Mouse (Mus musculus): ENCODE results near the gene Abca7.

Gene Abca7

GRCm38 (mm10) chr10:79991548-79991947 is 4.7 kb upstream of the Abca7 start:
- no peak for DNase-seq (ENCODE audit: low spot score in 2 of 2)

DNA sequence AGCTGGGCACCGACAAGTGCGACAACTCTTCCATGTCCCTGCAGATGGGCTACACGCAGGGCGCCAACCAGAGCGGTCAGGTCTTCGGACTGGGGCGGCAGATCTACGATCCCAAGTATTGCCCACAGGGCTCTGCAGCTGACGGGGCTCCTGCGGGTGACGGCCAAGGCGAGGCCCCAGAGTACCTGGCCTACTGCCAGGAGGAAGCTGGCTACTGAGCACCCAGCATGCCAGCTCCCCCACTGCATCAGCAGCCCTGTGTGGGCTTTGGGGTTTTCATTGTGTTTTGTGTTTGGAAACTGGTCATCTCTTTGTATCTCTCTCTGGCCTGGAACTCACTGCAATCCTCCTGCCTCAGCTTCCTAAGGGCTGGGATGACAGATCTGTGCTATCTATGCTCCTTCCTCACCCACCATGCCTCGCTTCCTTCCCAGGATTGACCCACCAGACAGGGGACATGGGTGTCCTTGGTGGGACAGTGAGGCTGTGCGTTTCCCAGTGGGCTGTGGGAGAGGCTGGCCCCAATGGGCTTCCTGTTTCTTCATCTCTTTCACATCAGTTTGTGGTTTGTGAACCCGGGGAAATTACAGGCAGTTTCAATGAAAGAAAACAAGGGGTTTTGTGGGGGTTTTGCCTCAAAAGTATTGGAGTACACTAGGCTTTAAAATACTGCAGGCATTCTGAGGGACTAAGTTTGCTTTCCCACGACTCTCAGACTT is 1.7 kb upstream of the Abca7 start:
- peak; percentile 50 to 55 for DNase-seq (ENCODE audit: low spot score in 2 of 2)

DNA sequence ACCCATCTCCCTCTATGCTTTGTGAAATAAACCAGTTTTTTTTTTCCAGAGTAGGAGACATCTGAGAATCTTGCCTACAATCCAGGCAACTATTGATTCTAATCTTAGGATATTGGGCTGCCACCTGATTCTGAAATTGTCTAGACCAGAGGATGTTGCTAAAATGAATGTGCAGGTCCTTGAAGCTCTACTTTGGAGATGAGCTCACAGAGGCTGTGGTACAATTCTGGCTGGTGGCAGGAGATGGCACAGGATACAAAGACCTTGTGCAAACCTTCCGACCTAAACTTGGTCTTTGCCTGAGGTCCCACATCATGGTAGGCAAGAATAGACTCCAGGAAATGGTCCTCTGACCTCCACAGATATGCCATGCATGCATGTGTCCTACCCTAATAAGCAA is 658 bp upstream of the Abca7 start:
- no peak for DNase-seq (ENCODE audit: low spot score in 2 of 2)

DNA sequence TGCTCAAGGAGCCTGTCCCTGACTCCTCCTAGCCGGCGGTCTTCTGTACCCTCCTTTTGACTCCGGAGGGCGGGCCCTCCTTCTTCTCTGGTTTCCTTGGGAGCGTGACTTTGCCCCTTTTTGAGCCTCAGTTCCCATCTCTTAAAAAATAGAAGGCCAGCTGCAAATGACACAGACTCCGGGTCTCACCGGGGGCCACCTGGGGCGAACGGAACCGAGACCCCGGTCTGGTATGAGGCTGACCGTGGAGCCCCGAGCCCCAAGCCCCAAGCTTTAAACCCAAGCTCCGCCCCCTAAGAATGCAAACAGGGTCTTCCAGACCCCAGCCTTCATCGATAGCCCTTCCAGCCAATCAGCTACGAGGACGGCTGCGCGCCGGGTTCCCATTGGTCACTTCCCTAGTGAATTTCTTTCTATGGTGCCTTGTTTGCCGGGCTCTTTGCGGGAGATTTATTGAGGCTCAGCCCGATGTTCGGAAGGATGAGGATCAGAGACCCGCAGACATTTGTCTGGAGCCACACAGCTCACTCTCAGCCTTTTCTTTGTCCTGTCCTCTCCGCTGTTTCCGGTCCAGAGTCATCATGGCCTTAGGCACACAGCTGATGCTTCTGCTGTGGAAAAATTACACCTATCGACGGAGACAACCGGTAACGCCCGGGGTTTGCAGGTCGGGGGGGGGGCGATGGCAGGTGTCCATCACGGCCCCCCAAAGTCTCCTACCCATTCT is 903 bp downstream of the Abca7 start:
- DNase-seq (ENCODE audit: low spot score in 2 of 2), result peak; percentile 67 to 78

DNA sequence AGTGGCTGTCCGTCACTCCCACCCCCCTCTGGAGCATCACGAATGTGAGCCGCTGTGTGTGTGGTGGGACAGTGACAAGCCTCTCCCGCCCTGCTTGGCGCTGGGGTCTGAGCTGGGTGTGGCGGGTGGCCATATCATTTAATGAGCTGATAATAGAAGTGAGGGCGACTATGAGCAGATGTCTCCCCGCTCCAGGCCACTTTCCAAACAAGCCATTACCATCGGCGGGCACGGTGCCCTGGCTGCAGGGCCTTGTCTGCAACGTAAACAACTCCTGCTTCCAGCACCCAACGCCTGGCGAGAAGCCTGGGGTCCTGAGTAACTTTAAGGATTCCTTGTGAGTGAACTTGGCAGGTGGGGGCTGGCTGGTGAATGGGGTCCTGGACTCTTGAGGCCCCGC is 1.5 kb downstream of the Abca7 start:
- no peak for DNase-seq (ENCODE audit: low spot score in 2 of 2)

DNA sequence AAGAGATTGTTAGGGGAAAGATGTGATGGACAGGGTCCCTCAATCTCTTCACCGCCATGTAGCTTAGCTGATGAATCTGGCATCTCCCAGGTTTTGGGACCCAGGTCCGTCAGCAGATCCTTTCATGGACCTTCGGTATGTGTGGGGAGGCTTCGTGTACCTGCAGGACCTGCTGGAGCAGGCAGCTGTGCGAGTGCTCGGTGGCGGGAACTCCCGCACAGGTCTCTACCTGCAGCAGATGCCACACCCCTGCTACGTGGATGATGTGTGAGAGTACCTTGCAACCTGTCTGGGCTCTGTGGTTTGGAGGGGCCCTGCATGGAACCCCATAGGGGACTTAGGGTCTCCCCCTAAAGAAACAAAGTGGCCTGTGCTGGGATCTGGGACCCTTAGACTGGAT is 5.7 kb downstream of the Abca7 start:
- no peak for DNase-seq (ENCODE audit: low spot score in 2 of 2)

- DNase-seq (ENCODE audit: low spot score in 2 of 2), result no peak
Measured at GRCm38 (mm10) chr10:80002829-80003228, 6.5 kb downstream of the Abca7 start.

DNA sequence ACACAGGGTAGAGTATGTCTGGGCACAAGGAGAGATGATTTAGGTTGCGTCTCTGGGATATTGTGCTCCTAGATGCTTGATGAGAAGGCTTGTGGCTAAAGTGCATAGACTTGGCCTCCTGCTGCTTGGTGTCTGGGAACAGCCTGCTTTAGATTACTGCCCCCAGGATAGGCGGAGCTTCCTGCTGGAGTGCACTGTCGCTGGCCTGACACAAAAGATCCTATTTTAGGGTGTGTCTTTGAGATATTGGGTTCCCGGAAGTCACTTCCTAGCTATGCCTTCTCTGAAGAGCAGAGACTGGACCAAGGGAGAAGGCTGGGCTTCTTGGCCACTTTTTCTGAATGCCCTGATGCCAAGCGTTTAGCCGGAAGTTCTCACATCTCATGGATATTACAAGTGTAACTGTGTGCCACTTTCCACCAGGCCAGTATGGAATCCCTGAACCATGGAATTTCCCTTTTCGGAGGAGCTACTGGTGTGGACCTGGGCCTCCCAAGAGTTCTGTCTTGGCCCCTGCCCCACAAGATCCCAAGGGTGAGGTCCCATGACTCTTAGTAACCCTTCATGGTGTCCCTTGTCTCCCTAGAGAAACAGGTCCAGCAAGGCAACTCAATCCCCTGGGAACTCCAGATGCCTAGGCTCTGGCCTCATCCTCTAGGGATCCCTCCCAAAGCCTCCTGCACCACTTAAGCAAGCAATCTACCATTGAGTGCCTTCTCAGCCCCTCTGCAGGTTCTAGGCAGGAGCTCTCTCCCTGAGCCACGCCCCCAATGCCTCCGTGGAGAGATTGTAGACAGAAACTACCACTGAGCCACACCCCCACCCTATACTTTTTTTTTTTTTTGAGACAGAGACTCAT is 7.3 kb downstream of the Abca7 start:
- no peak for DNase-seq (ENCODE audit: low spot score in 2 of 2)

DNA sequence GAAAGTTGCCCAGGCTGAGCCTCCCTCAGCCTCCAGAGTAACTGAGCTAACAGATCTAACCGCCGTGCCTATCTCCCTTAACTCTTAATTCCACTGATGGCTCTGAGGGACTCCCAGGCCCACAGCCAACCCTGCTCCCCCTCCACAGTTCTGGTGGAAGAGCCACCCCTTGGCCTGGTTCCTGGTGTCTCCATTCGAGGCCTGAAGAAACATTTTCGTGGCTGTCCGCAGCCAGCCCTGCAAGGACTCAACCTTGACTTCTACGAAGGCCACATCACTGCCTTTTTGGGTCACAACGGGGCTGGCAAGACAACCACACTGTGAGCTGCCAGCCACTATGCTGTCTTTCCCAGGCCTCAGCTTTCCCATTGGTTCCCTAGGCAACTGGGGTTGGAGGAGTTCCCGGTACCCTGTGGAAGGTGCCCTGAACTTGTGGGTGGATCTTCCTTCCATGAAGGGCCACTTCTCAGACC is 8.0 kb downstream of the Abca7 start:
- no peak for DNase-seq (ENCODE audit: low spot score in 2 of 2)

DNA sequence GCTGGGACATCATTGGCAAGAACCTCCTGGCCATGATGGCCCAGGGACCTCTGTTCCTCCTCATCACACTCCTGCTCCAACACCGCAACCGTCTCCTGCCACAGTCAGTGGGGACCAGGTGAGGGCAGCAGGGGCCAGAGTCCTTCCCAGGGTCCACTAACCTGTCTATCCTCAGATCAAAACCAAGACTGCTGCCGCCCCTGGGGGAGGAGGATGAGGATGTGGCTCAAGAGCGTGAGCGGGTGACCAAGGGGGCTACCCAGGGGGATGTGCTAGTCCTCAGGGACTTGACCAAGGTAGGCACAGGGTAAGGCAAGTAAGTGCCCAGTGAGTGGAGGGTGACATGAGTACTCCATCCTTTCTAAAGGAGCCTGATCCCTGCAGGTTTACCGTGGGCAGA is 15.4 kb downstream of the Abca7 start:
- no peak for DNase-seq (ENCODE audit: low spot score in 2 of 2)

DNA sequence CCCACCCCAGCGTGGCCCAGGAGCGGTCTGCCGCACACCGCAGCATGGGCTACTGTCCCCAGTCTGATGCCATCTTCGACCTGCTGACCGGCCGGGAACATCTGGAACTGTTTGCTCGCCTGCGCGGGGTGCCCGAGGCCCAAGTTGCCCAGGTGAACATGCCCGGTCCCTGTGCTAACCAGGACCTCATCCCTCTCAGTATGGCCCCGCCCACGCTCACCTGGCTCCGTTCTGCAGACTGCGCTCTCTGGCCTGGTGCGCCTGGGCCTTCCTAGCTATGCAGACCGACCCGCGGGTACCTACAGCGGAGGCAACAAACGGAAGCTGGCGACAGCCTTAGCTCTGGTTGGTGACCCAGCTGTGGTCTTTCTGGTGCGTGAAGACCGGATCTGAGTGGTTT is 17.3 kb downstream of the Abca7 start:
- no peak for DNase-seq (ENCODE audit: low spot score in 2 of 2)

DNA sequence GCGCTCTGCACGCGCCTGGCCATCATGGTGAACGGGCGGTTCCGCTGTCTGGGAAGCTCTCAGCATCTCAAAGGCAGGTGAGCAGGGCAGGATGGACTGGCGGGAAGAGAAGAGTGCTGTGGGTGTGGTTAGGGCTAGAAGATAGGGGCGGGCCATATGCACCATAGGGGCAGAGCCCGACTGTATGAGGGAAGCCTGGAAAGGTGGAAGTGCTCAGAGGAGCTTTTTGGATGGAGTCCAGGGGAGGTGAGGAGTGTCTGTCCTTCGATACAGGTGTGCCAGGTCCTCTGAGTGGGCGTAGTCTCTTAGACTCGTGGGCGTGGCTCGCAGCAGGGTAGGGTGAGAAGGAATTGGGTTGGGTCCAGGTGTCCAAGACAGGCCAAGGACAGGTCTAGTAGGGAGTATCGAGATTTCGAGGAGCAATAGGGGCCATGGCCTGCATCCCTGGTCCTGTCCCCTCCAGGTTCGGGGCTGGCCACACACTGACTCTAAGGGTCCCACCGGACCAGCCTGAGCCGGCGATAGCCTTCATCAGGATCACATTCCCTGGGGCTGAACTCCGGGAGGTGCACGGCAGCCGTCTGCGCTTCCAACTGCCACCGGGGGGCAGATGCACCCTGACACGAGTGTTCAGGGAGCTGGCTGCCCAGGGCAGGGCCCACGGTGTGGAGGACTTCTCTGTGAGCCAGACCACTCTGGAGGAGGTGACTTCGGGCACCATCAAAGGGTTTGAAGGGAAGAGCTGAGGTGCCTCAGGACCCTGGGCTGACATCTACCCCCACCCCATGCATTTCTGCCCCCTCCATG is 18.4 kb downstream of the Abca7 start:
- DNase-seq (ENCODE audit: low spot score in 2 of 2), result no peak

- DNase-seq (ENCODE audit: low spot score in 2 of 2), result no peak
Measured at GRCm38 (mm10) chr10:80015583-80015982, 19.3 kb downstream of the Abca7 start.

DNA sequence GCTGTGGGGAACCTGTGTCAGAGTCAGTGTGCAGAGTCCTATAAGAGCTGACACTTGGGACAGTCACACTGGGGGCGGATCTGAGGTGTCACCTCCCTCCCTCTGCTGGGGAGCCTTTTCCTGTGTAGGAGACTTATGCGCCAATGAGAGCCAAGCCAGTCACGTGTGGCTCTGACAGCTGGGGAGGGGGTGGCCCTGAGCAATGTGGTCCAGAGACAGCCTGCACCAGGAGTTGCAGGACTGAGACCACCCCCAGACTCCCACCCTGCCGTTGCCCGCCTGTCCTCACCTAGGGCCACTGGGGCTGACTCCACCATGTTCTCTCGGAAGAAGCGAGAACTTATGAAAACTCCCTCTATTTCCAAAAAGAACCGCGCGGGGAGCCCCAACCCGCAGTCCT is 20.2 kb downstream of the Abca7 start, which contains the start of gene Arhgap45:
Arhgap45 (plus strand) TSS at position 143 of the 400 bp plus-strand sequence.
- peak; percentile 94 for DNase-seq (ENCODE audit: low spot score in 2 of 2)

DNA sequence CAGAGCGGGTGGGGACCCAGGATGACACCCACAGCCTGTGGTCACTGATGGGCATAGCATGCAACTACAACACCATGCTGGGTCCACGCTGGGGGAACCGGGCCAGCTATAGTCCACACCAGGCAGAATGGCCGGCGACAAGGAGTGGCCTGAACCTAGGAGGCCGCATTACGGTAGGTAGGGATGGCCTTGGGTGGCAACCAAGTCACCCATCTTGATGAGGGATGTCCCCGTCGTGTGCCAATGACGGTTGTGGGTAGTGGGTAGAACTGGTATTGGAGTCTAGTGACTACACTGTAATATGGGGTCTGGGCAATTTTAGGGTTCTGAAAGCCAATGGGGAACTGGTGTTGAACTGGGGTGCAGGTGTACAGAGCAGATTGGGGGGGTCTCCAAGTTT is 20.6 kb downstream of the Abca7 start:
- DNase-seq (ENCODE audit: low spot score in 2 of 2), result no peak

DNA sequence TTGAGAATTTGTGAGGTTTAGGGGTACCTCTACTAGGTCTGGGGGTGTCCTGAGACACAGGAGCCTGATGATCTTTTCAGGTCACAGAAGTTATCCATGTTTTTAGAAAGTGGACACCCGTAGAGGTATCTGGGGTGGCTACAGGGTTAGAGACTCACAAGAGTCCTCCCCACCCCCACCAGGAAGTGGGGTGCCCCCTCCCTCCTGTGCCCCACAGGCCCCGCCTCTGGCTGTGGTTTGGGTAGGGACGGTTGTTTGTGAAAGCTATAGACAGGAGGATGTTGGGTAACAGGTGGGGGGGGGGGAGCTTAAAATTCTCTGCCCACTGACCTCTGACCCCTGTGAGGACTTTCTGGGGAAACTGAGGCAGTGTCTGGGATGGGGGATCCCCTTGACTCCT is 21.1 kb downstream of the Abca7 start:
- peak; percentile 96 to 97 for DNase-seq (ENCODE audit: low spot score in 2 of 2)

GRCm38 (mm10) chr10:80017771-80018170 is 21.5 kb downstream of the Abca7 start:
- DNase-seq (ENCODE audit: low spot score in 2 of 2), result peak in 1 of 2 experiments; percentile 47

DNA sequence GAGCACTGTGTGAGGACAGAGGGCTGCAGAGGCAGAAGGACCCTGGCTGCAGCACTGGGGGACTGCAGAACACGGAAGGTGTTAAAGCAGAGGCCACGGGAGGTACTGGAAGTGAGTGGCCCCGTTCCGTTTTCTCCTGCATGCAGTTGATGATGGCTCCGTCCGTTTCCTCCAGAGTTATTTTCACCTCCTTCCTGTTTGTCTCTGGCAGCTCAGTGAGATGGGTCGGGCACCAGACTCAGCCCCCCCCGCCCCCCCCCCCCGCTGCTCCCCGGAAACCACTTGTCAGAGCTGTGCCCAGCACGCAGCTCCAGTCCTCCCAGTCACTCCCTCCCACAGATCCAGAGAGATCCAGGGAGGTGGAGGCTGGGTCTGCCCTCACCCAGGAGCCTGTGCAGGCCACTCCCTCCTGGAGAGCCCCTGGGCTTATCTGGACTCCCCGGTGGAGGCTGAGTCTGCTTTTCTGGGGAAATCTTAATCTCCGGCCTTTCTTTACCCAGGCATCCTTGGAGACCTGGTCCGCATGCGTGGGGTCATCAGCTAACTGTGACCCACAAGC is 22.5 kb downstream of the Abca7 start:
- peak; percentile 78 to 83 for DNase-seq (ENCODE audit: low spot score in 2 of 2)

GRCm38 (mm10) chr10:80019471-80020131 is 23.3 kb downstream of the Abca7 start:
- no peak for DNase-seq (ENCODE audit: low spot score in 2 of 2)

GRCm38 (mm10) chr10:80020191-80020590 is 23.9 kb downstream of the Abca7 start:
- DNase-seq (ENCODE audit: low spot score in 2 of 2), result no peak
